Mouse (Mus musculus): ENCODE results near the gene Plekha6. TPM values are rescaled to one million over a fixed set of nuclear protein-coding genes. Genes with fewer than 3 reads are reported as not detected.

Gene Plekha6
- polyA plus RNA-seq, 1 experiment = 104 TPM

DNA sequence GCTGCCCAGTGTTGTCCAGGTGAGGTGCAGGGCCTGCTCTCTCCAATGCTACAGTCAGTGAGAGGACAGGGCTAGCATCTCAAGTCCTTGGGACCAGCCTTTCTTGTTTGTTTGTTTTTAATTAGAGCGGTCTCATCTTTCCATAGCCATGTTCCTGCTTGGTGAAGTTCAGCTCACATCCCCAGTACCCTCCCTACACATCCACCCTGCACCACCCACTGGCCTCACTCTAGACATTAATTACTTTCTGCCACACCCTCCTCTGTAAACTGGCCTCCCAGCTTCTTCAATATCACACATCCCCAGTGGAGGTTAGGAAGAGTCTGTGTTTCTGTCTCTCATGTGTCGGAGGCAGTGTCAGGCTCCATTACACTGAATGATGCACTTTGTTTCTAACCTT lies 180.3 kb downstream of the Plekha6 start:
- TF ChIP-seq POLR2A (IDR thresholded peaks at IDR 0.05; ENCODE audit: low read depth, low read length) = no peak
- TF ChIP-seq CTCF (IDR thresholded peaks at IDR 0.05; ENCODE audit: extremely low read depth, insufficient read length, insufficient replicate concordance, low read depth, low read length) = no peak
- 84% methylated on average over 2 of the region's 2 CpGs for WGBS
- Histone ChIP-seq H3K36me3 (ENCODE audit: control insufficient read depth, insufficient read depth, low read length) (no peaks in the 10 kb centered on the region), H3K27ac (ENCODE audit: insufficient read depth, low read depth, low read length) (no peak overlapping the region), H3K27me3 (ENCODE audit: control insufficient read depth, insufficient read depth, low read length) (no peaks in the 10 kb centered on the region), H3K4me3 (ENCODE audit: low read depth, low read length) (no peak overlapping the region), H3K4me1 (ENCODE audit: control insufficient read depth, insufficient read depth, insufficient read length, low read length) (peaks cover 26% of the 10 kb centered on the region)

- Histone ChIP-seq H3K36me3 (ENCODE audit: control insufficient read depth, insufficient read depth, low read length) (no peaks in the 10 kb centered on the region), H3K27me3 (ENCODE audit: control insufficient read depth, insufficient read depth, low read length) (no peaks in the 10 kb centered on the region), H3K4me1 (ENCODE audit: control insufficient read depth, insufficient read depth, insufficient read length, low read length) (peaks cover 26% of the 10 kb centered on the region), H3K4me3 (ENCODE audit: low read depth, low read length) (no peak overlapping the region), H3K27ac (ENCODE audit: insufficient read depth, low read depth, low read length) (no peak overlapping the region)
- 81% methylated on average over 9 of the region's 9 CpGs for WGBS
- TF ChIP-seq CTCF (IDR thresholded peaks at IDR 0.05; ENCODE audit: extremely low read depth, insufficient read length, insufficient replicate concordance, low read depth, low read length) (no peak), POLR2A (IDR thresholded peaks at IDR 0.05; ENCODE audit: low read depth, low read length) (no peak)
Observed at GRCm38 (mm10) chr1:133346531-133346930, 182.5 kb downstream of the Plekha6 start.

GRCm38 (mm10) chr1:133347226-133347625 lies 183.2 kb downstream of the Plekha6 start:
- 84% methylated on average over 3 of the region's 3 CpGs for WGBS
- H3K4me1 ChIP-seq (ENCODE audit: control insufficient read depth, insufficient read depth, insufficient read length, low read length) = peaks cover 26% of the 10 kb centered on the region
- no peak overlapping the region for H3K4me3 ChIP-seq (ENCODE audit: low read depth, low read length)
- no peaks in the 10 kb centered on the region for H3K36me3 ChIP-seq (ENCODE audit: control insufficient read depth, insufficient read depth, low read length)
- no peak for TF ChIP-seq POLR2A (IDR thresholded peaks at IDR 0.05; ENCODE audit: low read depth, low read length)
- no peak for TF ChIP-seq CTCF (IDR thresholded peaks at IDR 0.05; ENCODE audit: extremely low read depth, insufficient read length, insufficient replicate concordance, low read depth, low read length)
- H3K27ac ChIP-seq (ENCODE audit: insufficient read depth, low read depth, low read length) = peak overlapping the region; percentile 70
- H3K27me3 ChIP-seq (ENCODE audit: control insufficient read depth, insufficient read depth, low read length) = no peaks in the 10 kb centered on the region

GRCm38 (mm10) chr1:133347693-133348520 lies 183.9 kb downstream of the Plekha6 start:
- H3K4me1 ChIP-seq (ENCODE audit: control insufficient read depth, insufficient read depth, insufficient read length, low read length) = peaks cover 26% of the 10 kb centered on the region
- H3K4me3 ChIP-seq (ENCODE audit: low read depth, low read length) = no peak overlapping the region
- 27% methylated on average over 11 of the region's 11 CpGs for WGBS
- peak overlapping the region; percentile 75 for H3K27ac ChIP-seq (ENCODE audit: insufficient read depth, low read depth, low read length)
- TF ChIP-seq POLR2A (IDR thresholded peaks at IDR 0.05; ENCODE audit: low read depth, low read length) = no peak
- TF ChIP-seq CTCF (IDR thresholded peaks at IDR 0.05; ENCODE audit: extremely low read depth, insufficient read length, insufficient replicate concordance, low read depth, low read length) = no peak
- no peaks in the 10 kb centered on the region for H3K36me3 ChIP-seq (ENCODE audit: control insufficient read depth, insufficient read depth, low read length)
- no peaks in the 10 kb centered on the region for H3K27me3 ChIP-seq (ENCODE audit: control insufficient read depth, insufficient read depth, low read length)

DNA sequence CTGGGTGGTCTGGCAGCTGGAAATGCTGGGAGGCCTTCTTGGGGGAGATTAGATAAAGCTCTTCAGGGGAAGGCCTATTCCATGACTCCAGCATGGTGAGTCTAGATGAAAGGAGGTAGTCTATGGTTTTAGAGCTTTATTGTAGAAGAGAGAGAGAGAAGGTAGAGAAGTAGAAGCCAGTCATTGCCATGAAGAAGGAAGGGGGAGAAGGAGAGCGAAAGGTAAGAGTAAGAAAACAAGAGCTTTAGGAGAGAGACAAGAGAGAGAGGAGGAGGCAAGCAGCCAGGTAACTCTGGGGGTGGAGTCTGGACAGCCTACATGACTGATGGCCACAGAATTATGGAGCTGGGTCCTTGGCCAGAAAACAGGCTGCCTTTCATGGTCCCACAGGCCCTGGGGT lies 186.2 kb downstream of the Plekha6 start, which contains the start of gene Ren1:
Gene Ren1 (plus strand): TSS at position 301 of the 400 bp plus-strand sequence.
- H3K4me1 ChIP-seq (ENCODE audit: control insufficient read depth, insufficient read depth, insufficient read length, low read length) = peaks cover 24% of the 10 kb centered on the region
- H3K27ac ChIP-seq (ENCODE audit: insufficient read depth, low read depth, low read length) = no peak within 1 kb of the TSS
- WGBS = 97% methylated on average over 1 of the region's 1 CpGs
- no peaks in the 10 kb centered on the region for H3K27me3 ChIP-seq (ENCODE audit: control insufficient read depth, insufficient read depth, low read length)
- H3K36me3 ChIP-seq (ENCODE audit: control insufficient read depth, insufficient read depth, low read length) = no peaks in the 10 kb centered on the region
- H3K4me3 ChIP-seq (ENCODE audit: low read depth, low read length) = no peak within 1 kb of the TSS
- no peak for TF ChIP-seq CTCF (IDR thresholded peaks at IDR 0.05; ENCODE audit: extremely low read depth, insufficient read length, insufficient replicate concordance, low read depth, low read length)
- TF ChIP-seq POLR2A (IDR thresholded peaks at IDR 0.05; ENCODE audit: low read depth, low read length) = no peak

GRCm38 (mm10) chr1:133351762-133352161 lies 187.8 kb downstream of the Plekha6 start:
- Histone ChIP-seq H3K4me3 (ENCODE audit: low read depth, low read length) (no peak overlapping the region), H3K27ac (ENCODE audit: insufficient read depth, low read depth, low read length) (no peak overlapping the region), H3K4me1 (ENCODE audit: control insufficient read depth, insufficient read depth, insufficient read length, low read length) (peaks cover 13% of the 10 kb centered on the region; the same call in 1 of the 2 replicates), H3K36me3 (ENCODE audit: control insufficient read depth, insufficient read depth, low read length) (no peaks in the 10 kb centered on the region), H3K27me3 (ENCODE audit: control insufficient read depth, insufficient read depth, low read length) (no peaks in the 10 kb centered on the region)
- 63% methylated on average over 9 of the region's 9 CpGs for WGBS
- no peak for TF ChIP-seq CTCF (IDR thresholded peaks at IDR 0.05; ENCODE audit: extremely low read depth, insufficient read length, insufficient replicate concordance, low read depth, low read length)
- TF ChIP-seq POLR2A (IDR thresholded peaks at IDR 0.05; ENCODE audit: low read depth, low read length) = no peak

Other genes with a start within 250 kb of the Plekha6 start
- 6.1 and 11.2 TPM in 2 replicates for gene Mdm4, start 133.6 kb upstream of the Plekha6 start, polyA plus RNA-seq (2012; rRNA removed)
- 13.2 and 23.9 TPM in 2 replicates for gene Pik3c2b, start 118.5 kb upstream of the Plekha6 start, polyA plus RNA-seq (2012; rRNA removed)
- 26.7 and 43.3 TPM in 2 replicates for gene Ppp1r15b, start 33.1 kb upstream of the Plekha6 start, polyA plus RNA-seq (2012; rRNA removed)
- gene Golt1a, start 145.6 kb downstream of the Plekha6 start, polyA plus RNA-seq (2012; rRNA removed) = 25.1 and 48.9 TPM in 2 replicates
- gene Kiss1, start 157.7 kb downstream of the Plekha6 start, polyA plus RNA-seq (2012; rRNA removed) = not detected in 2 replicates
- gene Ren1, start 186.3 kb downstream of the Plekha6 start, polyA plus RNA-seq (2012; rRNA removed) = 0.25 and 3.3 TPM in 2 replicates
- 0.20 and 1.0 TPM in 2 replicates for gene Etnk2, start 199.4 kb downstream of the Plekha6 start, polyA plus RNA-seq (2012; rRNA removed)

Measured in small intestine, adult 2 months (tissue).